Mouse (Mus musculus): ENCODE data around the gene Gbp8. TPM values are rescaled to one million over a fixed set of nuclear protein-coding genes. Genes with fewer than 3 reads are reported as not detected.
A peak's percentile ranks its signal among the peaks of the same experiment; 100 is the strongest.
"Not testable (repeated sequence)": the region's sequence is repeated elsewhere in the genome, so short reads cannot be mapped to it uniquely, and the experiment has no call there.

Gbp8 gene
- polyA plus RNA-seq, 1 experiment from 2014 or later: 0.76 TPM

- H3K4me1 ChIP-seq (ENCODE audit: control insufficient read depth, insufficient read depth, low read length); H3K9ac ChIP-seq (replicated peaks; ENCODE audit: low read length); H3K27me3 ChIP-seq (ENCODE audit: control insufficient read depth, insufficient read depth, low read length); DNase-seq; ATAC-seq (ENCODE audit: low FRiP score, low TSS enrichment); H3K36me3 ChIP-seq (ENCODE audit: control insufficient read depth, insufficient read depth, low read length); H3K27ac ChIP-seq (replicated peaks; ENCODE audit: low read depth, low read length); H3K4me2 ChIP-seq (ENCODE audit: low read length); H3K4me3 ChIP-seq (replicated peaks; ENCODE audit: low read depth, low read length); H3K9me3 ChIP-seq (ENCODE audit: control insufficient read depth, low read length): not testable (repeated sequence)
Measured at GRCm38 (mm10) chr5:105068356-105068755, 71.0 kb downstream of the Gbp8 start.

GRCm38 (mm10) chr5:105064443-105064842, 74.9 kb downstream of the Gbp8 start:
- not testable (repeated sequence) for H3K27me3 ChIP-seq (ENCODE audit: control insufficient read depth, insufficient read depth, low read length); H3K4me2 ChIP-seq (ENCODE audit: low read length); ATAC-seq (ENCODE audit: low FRiP score, low TSS enrichment); H3K27ac ChIP-seq (replicated peaks; ENCODE audit: low read depth, low read length); H3K36me3 ChIP-seq (ENCODE audit: control insufficient read depth, insufficient read depth, low read length); H3K4me1 ChIP-seq (ENCODE audit: control insufficient read depth, insufficient read depth, low read length); H3K9ac ChIP-seq (replicated peaks; ENCODE audit: low read length); H3K9me3 ChIP-seq (ENCODE audit: control insufficient read depth, low read length); DNase-seq; H3K4me3 ChIP-seq (replicated peaks; ENCODE audit: low read depth, low read length)
- 76% methylated on average over 2 of the region's 2 CpGs for WGBS

GRCm38 (mm10) chr5:105063321-105063720, 76.0 kb downstream of the Gbp8 start:
- ATAC-seq (ENCODE audit: low FRiP score, low TSS enrichment) (no peak), DNase-seq (no peak)
- no peak overlapping the region for H3K4me2 ChIP-seq (ENCODE audit: low read length)
- H3K9me3 ChIP-seq (ENCODE audit: control insufficient read depth, low read length): no peaks in the 10 kb centered on the region
- no peak overlapping the region for H3K4me3 ChIP-seq (replicated peaks; ENCODE audit: low read depth, low read length)
- 78% methylated on average over 1 of the region's 1 CpGs for WGBS
- no peaks in the 10 kb centered on the region for H3K36me3 ChIP-seq (ENCODE audit: control insufficient read depth, insufficient read depth, low read length)
- H3K9ac ChIP-seq (replicated peaks; ENCODE audit: low read length): no peak overlapping the region
- H3K4me1 ChIP-seq (ENCODE audit: control insufficient read depth, insufficient read depth, low read length): no peaks in the 10 kb centered on the region
- no peaks in the 10 kb centered on the region for H3K27me3 ChIP-seq (ENCODE audit: control insufficient read depth, insufficient read depth, low read length)
- no peak overlapping the region for H3K27ac ChIP-seq (replicated peaks; ENCODE audit: low read depth, low read length)

GRCm38 (mm10) chr5:105062403-105062802, 76.9 kb downstream of the Gbp8 start:
- not testable (repeated sequence) for H3K36me3 ChIP-seq (ENCODE audit: control insufficient read depth, insufficient read depth, low read length); H3K9ac ChIP-seq (replicated peaks; ENCODE audit: low read length); H3K27me3 ChIP-seq (ENCODE audit: control insufficient read depth, insufficient read depth, low read length); H3K27ac ChIP-seq (replicated peaks; ENCODE audit: low read depth, low read length); H3K9me3 ChIP-seq (ENCODE audit: control insufficient read depth, low read length); H3K4me3 ChIP-seq (replicated peaks; ENCODE audit: low read depth, low read length); DNase-seq; ATAC-seq (ENCODE audit: low FRiP score, low TSS enrichment); H3K4me1 ChIP-seq (ENCODE audit: control insufficient read depth, insufficient read depth, low read length); H3K4me2 ChIP-seq (ENCODE audit: low read length)
- 86% methylated on average over 2 of the region's 2 CpGs for WGBS

- Histone ChIP-seq H3K27me3 (ENCODE audit: control insufficient read depth, insufficient read depth, low read length) (no peaks in the 10 kb centered on the region), H3K4me2 (ENCODE audit: low read length) (no peak overlapping the region), H3K27ac (replicated peaks; ENCODE audit: low read depth, low read length) (no peak overlapping the region), H3K36me3 (ENCODE audit: control insufficient read depth, insufficient read depth, low read length) (no peaks in the 10 kb centered on the region), H3K9ac (replicated peaks; ENCODE audit: low read length) (no peak overlapping the region), H3K9me3 (ENCODE audit: control insufficient read depth, low read length) (no peaks in the 10 kb centered on the region), H3K4me1 (ENCODE audit: control insufficient read depth, insufficient read depth, low read length) (no peaks in the 10 kb centered on the region), H3K4me3 (replicated peaks; ENCODE audit: low read depth, low read length) (no peak overlapping the region)
- 95% methylated on average over 2 of the region's 2 CpGs for WGBS
- DNase-seq: no peak
- ATAC-seq (ENCODE audit: low FRiP score, low TSS enrichment): no peak
Measured at GRCm38 (mm10) chr5:105060224-105060623, 79.1 kb downstream of the Gbp8 start.

GRCm38 (mm10) chr5:105055279-105055678, 84.1 kb downstream of the Gbp8 start:
- no peak overlapping the region for H3K9ac ChIP-seq (replicated peaks; ENCODE audit: low read length)
- H3K4me3 ChIP-seq (replicated peaks; ENCODE audit: low read depth, low read length): no peak overlapping the region
- H3K27me3 ChIP-seq (ENCODE audit: control insufficient read depth, insufficient read depth, low read length): no peaks in the 10 kb centered on the region
- no peaks in the 10 kb centered on the region for H3K36me3 ChIP-seq (ENCODE audit: control insufficient read depth, insufficient read depth, low read length)
- WGBS: 55% methylated on average over 2 of the region's 2 CpGs
- no peaks in the 10 kb centered on the region for H3K9me3 ChIP-seq (ENCODE audit: control insufficient read depth, low read length)
- DNase-seq: peak; percentile 41
- no peak overlapping the region for H3K4me2 ChIP-seq (ENCODE audit: low read length)
- no peak for ATAC-seq (ENCODE audit: low FRiP score, low TSS enrichment)
- H3K4me1 ChIP-seq (ENCODE audit: control insufficient read depth, insufficient read depth, low read length): no peaks in the 10 kb centered on the region
- H3K27ac ChIP-seq (replicated peaks; ENCODE audit: low read depth, low read length): no peak overlapping the region

GRCm38 (mm10) chr5:105053471-105054169, 85.7 kb downstream of the Gbp8 start:
- H3K9me3 ChIP-seq (ENCODE audit: control insufficient read depth, low read length); H3K4me3 ChIP-seq (replicated peaks; ENCODE audit: low read depth, low read length); H3K27me3 ChIP-seq (ENCODE audit: control insufficient read depth, insufficient read depth, low read length); H3K9ac ChIP-seq (replicated peaks; ENCODE audit: low read length); ATAC-seq (ENCODE audit: low FRiP score, low TSS enrichment); H3K4me1 ChIP-seq (ENCODE audit: control insufficient read depth, insufficient read depth, low read length); H3K27ac ChIP-seq (replicated peaks; ENCODE audit: low read depth, low read length); H3K4me2 ChIP-seq (ENCODE audit: low read length); H3K36me3 ChIP-seq (ENCODE audit: control insufficient read depth, insufficient read depth, low read length); DNase-seq: not testable (repeated sequence)
- 100% methylated on average over 1 of the region's 1 CpGs for WGBS

GRCm38 (mm10) chr5:105032362-105032761, 107.0 kb downstream of the Gbp8 start:
- Histone ChIP-seq H3K4me2 (ENCODE audit: low read length) (no peak overlapping the region), H3K27me3 (ENCODE audit: control insufficient read depth, insufficient read depth, low read length) (no peaks in the 10 kb centered on the region), H3K4me3 (replicated peaks; ENCODE audit: low read depth, low read length) (no peak overlapping the region), H3K36me3 (ENCODE audit: control insufficient read depth, insufficient read depth, low read length) (no peaks in the 10 kb centered on the region), H3K9ac (replicated peaks; ENCODE audit: low read length) (no peak overlapping the region), H3K4me1 (ENCODE audit: control insufficient read depth, insufficient read depth, low read length) (no peaks in the 10 kb centered on the region), H3K27ac (replicated peaks; ENCODE audit: low read depth, low read length) (no peak overlapping the region), H3K9me3 (ENCODE audit: control insufficient read depth, low read length) (no peaks in the 10 kb centered on the region)
- peak; percentile 0 for DNase-seq
- ATAC-seq (ENCODE audit: low FRiP score, low TSS enrichment): no peak
- WGBS: 75% methylated on average over 2 of the region's 2 CpGs

- WGBS: 78% methylated on average over 1 of the region's 1 CpGs
- ATAC-seq (ENCODE audit: low FRiP score, low TSS enrichment): no peak
Measured at GRCm38 (mm10) chr5:105012551-105012950, 126.8 kb downstream of the Gbp8 start.

More at GRCm38 (mm10) chr5:105012551-105012950, 126.8 kb downstream of the Gbp8 start:
- Histone ChIP-seq H3K4me2 (ENCODE audit: low read length) (no peak overlapping the region), H3K4me3 (replicated peaks; ENCODE audit: low read depth, low read length) (no peak overlapping the region), H3K9ac (replicated peaks; ENCODE audit: low read length) (no peak overlapping the region), H3K27ac (replicated peaks; ENCODE audit: low read depth, low read length) (no peak overlapping the region), H3K9me3 (ENCODE audit: control insufficient read depth, low read length) (no peaks in the 10 kb centered on the region; the same call in 1 of the 2 replicates), H3K36me3 (ENCODE audit: control insufficient read depth, insufficient read depth, low read length) (no peaks in the 10 kb centered on the region), H3K27me3 (ENCODE audit: control insufficient read depth, insufficient read depth, low read length) (no peaks in the 10 kb centered on the region), H3K4me1 (ENCODE audit: control insufficient read depth, insufficient read depth, low read length) (no peaks in the 10 kb centered on the region)
- DNase-seq: no peak

All from midbrain, embryonic 14.5 days (tissue).